In genomic region chr6:112879154-112879553, GRCm38 (mm10) we compare ENCODE assay signal across 12 mouse cellular contexts.
DNase-seq lines count a peak whose midpoint lies in the region; ATAC-seq lines count a peak whose summit lies in the region.
"Had no signal": no experiment of that assay in that cellular context is flagged by ENCODE, and none has a peak within 500 bp of the region (broad histone marks: within the 10 kb centered on the region; RNA-seq: fewer than 3 reads in every experiment).

No protein-coding gene starts in this region.

- H3K4me3 ChIP-seq in kidney, embryonic 15.5 days (replicated peaks), result no peak overlapping the region
- no peak overlapping the region for H3K4me3 ChIP-seq in forebrain, embryonic 11.5 days (ENCODE audit: low read depth, low read length)
- H3K4me3 ChIP-seq in midbrain, embryonic 12.5 days, result no peak overlapping the region
- H3K4me3 ChIP-seq: erythroblast, embryonic 14.5 days; heart, embryonic 15.5 days; liver, embryonic 13.5 days had no signal

- WGBS in kidney, embryonic 15.5 days, result 78% methylated on average over 5 of the region's 5 CpGs
- 88% methylated on average over 5 of the region's 5 CpGs for WGBS in forebrain, embryonic 11.5 days
- 86% methylated on average over 5 of the region's 5 CpGs for WGBS in midbrain, embryonic 12.5 days

- H3K9ac ChIP-seq in kidney, embryonic 15.5 days, result no peak overlapping the region
- peak overlapping the region; percentile 14; the same call in 1 of the 2 replicates for H3K9ac ChIP-seq in forebrain, embryonic 11.5 days (ENCODE audit: low read length)
- no peak overlapping the region for H3K9ac ChIP-seq in midbrain, embryonic 12.5 days (replicated peaks)
- H3K9ac ChIP-seq: heart, embryonic 15.5 days; liver, embryonic 13.5 days had no signal

- no peaks in the 10 kb centered on the region for H3K9me3 ChIP-seq in kidney, embryonic 15.5 days (replicated peaks)
- no peaks in the 10 kb centered on the region for H3K9me3 ChIP-seq in forebrain, embryonic 11.5 days (ENCODE audit: control insufficient read depth, low read length)
- no peaks in the 10 kb centered on the region for H3K9me3 ChIP-seq in midbrain, embryonic 12.5 days
- H3K9me3 ChIP-seq: heart, embryonic 15.5 days; liver, embryonic 13.5 days had no signal

- DNase-seq in kidney, postnatal 10 days, result peak; percentile 39
- DNase-seq in cerebellum, adult 18-20 months, result peak; percentile 62 to 64
- DNase-seq in forebrain, embryonic 11.5 days (ENCODE audit: low spot score), result no peak
- DNase-seq in retina, postnatal 1 day, result no peak
- DNase-seq in spleen, adult 18-20 months, result no peak
- DNase-seq: liver, embryonic 13.5 days; thymus, postnatal 4 days had no signal

- no peaks in the 10 kb centered on the region for H3K36me3 ChIP-seq in kidney, embryonic 15.5 days
- H3K36me3 ChIP-seq in forebrain, embryonic 11.5 days (ENCODE audit: control insufficient read depth, insufficient read depth, low read length), result no peaks in the 10 kb centered on the region
- H3K36me3 ChIP-seq in midbrain, embryonic 12.5 days, result peaks cover 11% of the 10 kb centered on the region; the same call in 1 of the 2 replicates
- H3K36me3 ChIP-seq: heart, embryonic 15.5 days; liver, embryonic 13.5 days had no signal

- H3K27me3 ChIP-seq in kidney, embryonic 15.5 days, result no peaks in the 10 kb centered on the region
- no peaks in the 10 kb centered on the region for H3K27me3 ChIP-seq in forebrain, embryonic 11.5 days (ENCODE audit: control insufficient read depth, insufficient read depth, low read length)
- H3K27me3 ChIP-seq in midbrain, embryonic 12.5 days, result no peaks in the 10 kb centered on the region
- H3K27me3 ChIP-seq: liver, embryonic 13.5 days had no signal

- ATAC-seq in kidney, embryonic 15.5 days (replicated peaks; ENCODE audit: low FRiP score), result no peak
- no peak for ATAC-seq in forebrain, embryonic 11.5 days (replicated peaks; ENCODE audit: low FRiP score)
- ATAC-seq in midbrain, embryonic 12.5 days (ENCODE audit: low FRiP score, low read depth), result no peak
- ATAC-seq in megakaryocyte, adult 5-6 weeks (ENCODE audit: poor library complexity, severe bottlenecking), result no peak

- no peak overlapping the region for H3K4me2 ChIP-seq in kidney, embryonic 15.5 days
- H3K4me2 ChIP-seq in forebrain, embryonic 11.5 days (ENCODE audit: low read depth, low read length, severe bottlenecking), result no peak overlapping the region
- H3K4me2 ChIP-seq in midbrain, embryonic 12.5 days (replicated peaks), result no peak overlapping the region
- H3K4me2 ChIP-seq: heart, embryonic 15.5 days; liver, embryonic 13.5 days had no signal

- peaks cover 13% of the 10 kb centered on the region; the same call in 1 of the 2 replicates for H3K4me1 ChIP-seq in kidney, embryonic 15.5 days
- H3K4me1 ChIP-seq in forebrain, embryonic 11.5 days (replicated peaks; ENCODE audit: control insufficient read depth, insufficient read depth, low read length), result peaks cover 17% of the 10 kb centered on the region
- H3K4me1 ChIP-seq in midbrain, embryonic 12.5 days, result peaks cover 50% of the 10 kb centered on the region
- H3K4me1 ChIP-seq: heart, embryonic 15.5 days; liver, embryonic 13.5 days had no signal

- no peak overlapping the region for H3K27ac ChIP-seq in kidney, embryonic 15.5 days
- peak overlapping the region; percentile 93; the same call in 1 of the 2 replicates for H3K27ac ChIP-seq in forebrain, embryonic 11.5 days (ENCODE audit: low read depth, low read length)
- H3K27ac ChIP-seq in midbrain, embryonic 12.5 days (replicated peaks), result peak overlapping the region; percentile 88
- H3K27ac ChIP-seq: heart, embryonic 15.5 days; liver, embryonic 13.5 days had no signal

Comparison
In these comparisons a context has a peak if more than half of its experiments do, and no peak if none do; other contexts are left out.
1. DNase-seq: peak in kidney, postnatal 10 days (single experiment) and cerebellum, adult 18-20 months (2 of 2); none in forebrain, embryonic 11.5 days (single experiment), retina, postnatal 1 day (single experiment) and spleen, adult 18-20 months (0 of 2).